Mouse (Mus musculus) hindbrain, embryonic 10.5 days (tissue): ENCODE data around the gene Mctp1. TPM values are rescaled to one million over a fixed set of nuclear protein-coding genes. Genes with fewer than 3 reads are reported as not detected.
"Not testable (repeated sequence)": the region's sequence is repeated elsewhere in the genome, so short reads cannot be mapped to it uniquely, and the experiment has no call there.

Experiments used
- DNase-seq: peaks from one replicate; pipeline ENCODE4 v3.0.0-alpha.2; 2017; ENCODE audit warnings: low spot score
- H3K27ac ChIP-seq: fragments of 300-500 bp; sonication (generic); 2 replicates; pipeline ENCODE4 v1.5.1; 2016; ENCODE audit warnings: mild to moderate bottlenecking, moderate library complexity
- H3K27me3 ChIP-seq: fragments of 300-500 bp; sonication (generic); 2 replicates; pipeline ENCODE4 v1.6.1; 2016; ENCODE audit warnings: mild to moderate bottlenecking; ENCODE audit not compliant: poor library complexity, insufficient read depth, severe bottlenecking
- H3K36me3 ChIP-seq: fragments of 300-500 bp; sonication (generic); 2 replicates; pipeline ENCODE4 v1.6.1; 2016; ENCODE audit warnings: mild to moderate bottlenecking, moderate library complexity
- H3K4me1 ChIP-seq: fragments of 300-500 bp; sonication (generic); replicated peaks from 2 replicates; pipeline ENCODE4 v1.6.1; 2016; ENCODE audit warnings: mild to moderate bottlenecking
- H3K4me3 ChIP-seq: fragments of 300-500 bp; sonication (generic); 2 replicates; pipeline ENCODE4 v1.5.1; 2016; ENCODE audit warnings: mild to moderate bottlenecking, moderate library complexity
- H3K9me3 ChIP-seq: fragments of 300-500 bp; sonication (generic); 2 replicates; pipeline ENCODE4 v1.6.1; 2016; ENCODE audit warnings: mild to moderate bottlenecking, moderate library complexity
- WGBS: fragments of 180-500 bp; shearing (Covaris S2); methylation state at CpG from one replicate; pipeline ENCODE4 v1.1.7; 2016; 5-methylcytosine and 5-hydroxymethylcytosine counted together
- polyA plus RNA-seq: library from polyadenylated mRNA; unstranded; fragments of >200 nt; fragmentation: Nextera tagmentation; extraction: Ambion mirVana; gene quantifications from 2 replicates; pipeline ENCODE4 v1.2.1, GENCODE M21; 2016

Gene Mctp1
- polyA plus RNA-seq, result 2.3 and 3.6 TPM in 2 replicates

GRCm38 (mm10) chr13:76383972-76384663, at the start of gene Mctp1:
TSS of gene Mctp1 (plus strand) at chr13:76384535.
- Histone ChIP-seq H3K27me3 (peaks cover 62% of the 10 kb centered on the region), H3K36me3 (no peaks in the 10 kb centered on the region), H3K4me3 (peak within 1 kb of the TSS; percentile 77), H3K9me3 (no peaks in the 10 kb centered on the region), H3K4me1 (peaks cover 16% of the 10 kb centered on the region), H3K27ac (peak within 1 kb of the TSS; percentile 84)
- peak; percentile 79 for DNase-seq
- under 1% methylated on average over 62 of the region's 62 CpGs for WGBS

- H3K4me1 ChIP-seq, DNase-seq, H3K36me3 ChIP-seq, H3K4me3 ChIP-seq, H3K27ac ChIP-seq, H3K9me3 ChIP-seq, H3K27me3 ChIP-seq: not testable (repeated sequence)
- 72% methylated on average over 21 of the region's 21 CpGs for WGBS
Measured at GRCm38 (mm10) chr13:76345941-76346340, 38.4 kb upstream of the Mctp1 start.

DNA sequence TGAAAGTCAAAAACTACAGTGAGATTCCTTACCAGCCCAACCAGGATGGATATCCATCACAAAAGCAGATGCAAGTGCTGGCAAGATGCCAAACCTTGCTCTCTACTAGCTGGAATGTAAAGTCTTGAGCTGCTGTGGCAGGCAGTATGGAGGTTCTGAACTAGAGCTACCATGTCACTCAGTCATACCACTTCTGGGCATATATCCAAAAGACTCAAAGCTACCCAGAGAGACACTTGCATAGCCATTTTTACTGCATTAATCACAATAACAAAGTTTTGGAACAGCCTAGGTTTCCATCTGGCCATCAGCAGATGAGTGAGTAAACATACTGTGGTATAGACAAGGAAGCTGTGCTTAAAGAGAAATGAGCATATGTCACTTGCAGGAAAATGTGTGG, 25.6 kb upstream of the Mctp1 start:
- Histone ChIP-seq H3K36me3 (no peaks in the 10 kb centered on the region), H3K4me3 (no peak overlapping the region), H3K27me3 (no peaks in the 10 kb centered on the region), H3K4me1 (no peaks in the 10 kb centered on the region), H3K27ac (no peak overlapping the region), H3K9me3 (no peaks in the 10 kb centered on the region)
- DNase-seq, result no peak

DNA sequence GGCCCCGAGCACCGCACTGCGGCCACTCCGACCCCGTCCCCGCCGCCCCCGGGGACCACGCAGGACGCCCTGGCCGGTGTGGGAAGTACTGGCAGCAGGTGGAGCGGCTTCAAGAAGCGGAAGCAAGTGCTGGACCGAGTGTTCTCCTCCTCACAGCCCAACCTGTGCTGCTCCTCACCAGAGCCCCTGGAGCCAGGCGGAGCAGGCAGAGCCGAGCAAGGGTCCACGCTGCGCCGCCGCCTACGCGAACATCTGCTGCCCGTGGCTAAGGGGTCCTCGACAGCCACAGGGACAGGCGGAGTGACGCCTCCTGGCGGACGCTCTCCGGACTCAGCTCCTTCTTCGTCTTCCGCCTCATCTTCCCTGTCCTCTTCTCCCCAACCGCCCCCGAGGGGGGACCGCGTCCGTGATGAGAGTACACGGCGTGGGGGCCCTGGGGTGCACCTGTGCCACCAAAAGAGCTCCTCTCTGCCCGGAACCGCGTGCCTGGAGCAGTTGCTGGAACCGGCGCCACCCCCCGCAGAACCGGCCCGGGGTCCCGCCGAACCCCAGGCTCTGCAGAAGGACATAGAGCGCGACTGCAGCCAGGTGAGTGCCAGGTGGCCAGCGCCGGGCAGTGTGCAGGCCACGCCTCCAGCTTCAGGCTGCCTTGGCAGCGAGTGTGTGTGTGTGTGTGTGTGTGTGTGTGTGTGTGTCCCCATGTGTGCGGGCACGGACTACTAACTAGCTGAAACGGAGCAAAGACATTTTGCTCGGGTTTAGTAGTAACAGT, 515 bp downstream of the Mctp1 start:
- peaks cover 62% of the 10 kb centered on the region for H3K27me3 ChIP-seq
- DNase-seq, result peak; percentile 77
- H3K4me1 ChIP-seq, result peaks cover 16% of the 10 kb centered on the region
- peak overlapping the region; percentile 84 for H3K27ac ChIP-seq
- peak overlapping the region; percentile 77 for H3K4me3 ChIP-seq
- H3K36me3 ChIP-seq, result no peaks in the 10 kb centered on the region
- WGBS, result 1% methylated on average over 58 of the region's 58 CpGs
- H3K9me3 ChIP-seq, result no peaks in the 10 kb centered on the region

DNA sequence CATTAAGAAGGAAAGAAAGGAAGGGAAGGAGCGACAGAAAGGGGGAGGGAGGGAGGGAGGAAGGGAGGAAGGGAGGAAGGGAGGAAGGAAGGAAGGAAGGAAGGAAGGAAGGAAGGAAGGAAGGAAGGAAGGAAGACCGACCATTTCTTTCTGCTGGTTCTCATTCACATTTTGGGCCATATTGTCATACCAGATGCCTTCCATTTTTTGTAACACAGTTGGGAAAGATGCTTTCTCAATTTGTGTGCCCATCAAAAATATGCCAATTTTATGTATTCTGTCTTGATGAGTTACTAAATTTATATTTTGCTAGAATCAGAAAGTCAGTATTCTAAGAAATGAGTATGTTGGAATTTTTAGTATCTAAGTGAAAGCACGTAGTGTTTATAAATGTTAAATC, 4.3 kb downstream of the Mctp1 start:
- Histone ChIP-seq H3K36me3 (no peaks in the 10 kb centered on the region), H3K27me3 (peaks cover 41% of the 10 kb centered on the region), H3K9me3 (no peaks in the 10 kb centered on the region), H3K27ac (no peak overlapping the region), H3K4me3 (no peak overlapping the region), H3K4me1 (peaks cover 16% of the 10 kb centered on the region)
- WGBS, result 73% methylated on average over 3 of the region's 3 CpGs
- DNase-seq, result no peak

DNA sequence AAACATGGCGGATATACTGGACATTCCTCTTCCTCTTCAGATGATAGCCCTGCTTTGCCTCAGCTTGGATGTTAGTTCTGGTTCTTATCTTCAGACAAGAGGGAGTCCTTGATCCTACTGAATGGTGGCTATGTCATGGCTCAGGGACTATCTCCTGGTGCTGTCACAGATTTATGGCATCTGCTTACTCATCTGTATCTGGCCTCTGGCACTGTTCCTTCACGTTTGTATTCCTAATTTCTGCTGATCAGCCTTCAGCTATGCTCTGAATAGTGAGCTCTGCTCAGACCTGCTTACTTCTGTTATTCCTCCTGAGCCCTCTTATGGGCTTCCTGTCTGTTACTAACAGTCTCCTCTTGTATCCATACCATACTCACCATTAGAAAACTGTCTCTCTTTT, 7.6 kb downstream of the Mctp1 start:
- no peak overlapping the region for H3K27ac ChIP-seq
- H3K4me3 ChIP-seq, result no peak overlapping the region
- 71% methylated on average over 2 of the region's 2 CpGs for WGBS
- no peaks in the 10 kb centered on the region for H3K36me3 ChIP-seq
- H3K27me3 ChIP-seq, result peaks cover 8% of the 10 kb centered on the region
- H3K9me3 ChIP-seq, result no peaks in the 10 kb centered on the region
- DNase-seq, result no peak
- H3K4me1 ChIP-seq, result no peaks in the 10 kb centered on the region

GRCm38 (mm10) chr13:76393106-76393505, 8.8 kb downstream of the Mctp1 start:
- Histone ChIP-seq H3K4me3 (no peak overlapping the region), H3K9me3 (no peaks in the 10 kb centered on the region), H3K4me1 (no peaks in the 10 kb centered on the region), H3K36me3 (no peaks in the 10 kb centered on the region), H3K27me3 (no peaks in the 10 kb centered on the region), H3K27ac (no peak overlapping the region)
- 90% methylated on average over 3 of the region's 3 CpGs for WGBS
- no peak for DNase-seq

GRCm38 (mm10) chr13:76395906-76396305, 11.6 kb downstream of the Mctp1 start:
- Histone ChIP-seq H3K27me3 (no peaks in the 10 kb centered on the region), H3K27ac (no peak overlapping the region), H3K4me1 (no peaks in the 10 kb centered on the region), H3K36me3 (no peaks in the 10 kb centered on the region), H3K4me3 (no peak overlapping the region), H3K9me3 (no peaks in the 10 kb centered on the region)
- DNase-seq, result no peak

- H3K27me3 ChIP-seq, result no peaks in the 10 kb centered on the region
- no peak for DNase-seq
- 84% methylated on average over 2 of the region's 2 CpGs for WGBS
- H3K36me3 ChIP-seq, result no peaks in the 10 kb centered on the region
- no peak overlapping the region for H3K27ac ChIP-seq
- no peaks in the 10 kb centered on the region for H3K4me1 ChIP-seq
- H3K4me3 ChIP-seq, result no peak overlapping the region
- no peaks in the 10 kb centered on the region for H3K9me3 ChIP-seq
Measured at GRCm38 (mm10) chr13:76409296-76409695, 25.0 kb downstream of the Mctp1 start.

DNA sequence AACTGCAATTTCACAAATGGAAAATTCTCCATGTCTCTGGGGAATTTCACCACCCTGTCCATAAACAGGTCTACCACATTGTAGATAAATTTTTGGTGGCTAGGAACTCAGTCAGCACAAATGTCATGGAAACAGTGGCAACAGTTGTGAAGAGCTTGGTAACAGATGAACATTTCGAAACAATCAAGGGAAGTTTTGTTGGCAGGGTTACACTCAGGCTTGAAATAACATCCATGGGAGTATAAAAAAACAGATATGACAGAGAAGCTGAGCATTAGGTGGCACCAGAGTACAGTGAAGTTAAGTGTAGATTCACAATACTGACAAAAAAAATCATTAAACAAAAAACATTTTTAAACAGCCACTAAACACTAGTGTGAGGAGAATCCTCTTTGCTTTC, 26.3 kb downstream of the Mctp1 start:
- WGBS, result 91% methylated on average over 1 of the region's 1 CpGs
- no peaks in the 10 kb centered on the region for H3K36me3 ChIP-seq
- no peak for DNase-seq
- no peaks in the 10 kb centered on the region for H3K27me3 ChIP-seq
- no peak overlapping the region for H3K4me3 ChIP-seq
- H3K4me1 ChIP-seq, result no peaks in the 10 kb centered on the region
- H3K9me3 ChIP-seq, result no peaks in the 10 kb centered on the region
- no peak overlapping the region for H3K27ac ChIP-seq

DNA sequence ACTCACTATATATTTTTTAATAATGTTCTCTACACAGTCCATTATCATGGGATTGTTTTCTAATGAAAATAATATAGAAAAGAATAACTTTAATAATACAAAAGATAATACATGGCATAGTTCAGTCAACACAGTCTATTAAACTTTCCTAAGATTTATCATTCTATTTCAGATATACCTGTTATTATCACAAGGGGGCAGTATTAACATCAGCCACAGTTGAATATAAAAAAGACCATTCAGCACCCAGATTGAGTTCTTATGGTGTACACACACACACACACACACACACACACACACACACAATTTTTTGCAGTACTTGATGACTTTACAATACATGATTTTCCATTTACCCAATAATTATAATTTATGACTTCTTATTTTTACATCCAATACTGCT, 31.0 kb downstream of the Mctp1 start:
- DNase-seq, result no peak
- Histone ChIP-seq H3K27me3 (no peaks in the 10 kb centered on the region), H3K4me1 (no peaks in the 10 kb centered on the region), H3K27ac (no peak overlapping the region), H3K9me3 (no peaks in the 10 kb centered on the region), H3K36me3 (no peaks in the 10 kb centered on the region), H3K4me3 (no peak overlapping the region)

- no peaks in the 10 kb centered on the region for H3K36me3 ChIP-seq
- no peaks in the 10 kb centered on the region for H3K4me1 ChIP-seq
- no peak overlapping the region for H3K27ac ChIP-seq
- H3K9me3 ChIP-seq, result no peaks in the 10 kb centered on the region
- no peak overlapping the region for H3K4me3 ChIP-seq
- DNase-seq, result no peak
- 87% methylated on average over 4 of the region's 4 CpGs for WGBS
- H3K27me3 ChIP-seq, result no peaks in the 10 kb centered on the region
Measured at GRCm38 (mm10) chr13:76420111-76420510, 35.8 kb downstream of the Mctp1 start.

- H3K4me3 ChIP-seq, result no peak overlapping the region
- WGBS, result 94% methylated on average over 1 of the region's 1 CpGs
- no peaks in the 10 kb centered on the region for H3K27me3 ChIP-seq
- no peaks in the 10 kb centered on the region for H3K36me3 ChIP-seq
- H3K9me3 ChIP-seq, result no peaks in the 10 kb centered on the region
- no peaks in the 10 kb centered on the region for H3K4me1 ChIP-seq
- H3K27ac ChIP-seq, result no peak overlapping the region
- DNase-seq, result no peak
Measured at GRCm38 (mm10) chr13:76421075-76421474, 36.7 kb downstream of the Mctp1 start.
